Comparison of ENCODE assay signal across 24 mouse cellular contexts in genomic region chr6:53575836-53576235, GRCm38 (mm10).
DNase-seq lines count a peak whose midpoint lies in the region; ATAC-seq and TF ChIP-seq lines count a peak whose summit lies in the region.
"Had no signal": no experiment of that assay in that cellular context is flagged by ENCODE, and none has a peak within 500 bp of the region (broad histone marks: within the 10 kb centered on the region; RNA-seq: fewer than 3 reads in every experiment).

No protein-coding gene starts in this region.

- H3K9me3 ChIP-seq in heart, embryonic 10.5 days: no peaks in the 10 kb centered on the region
- no peaks in the 10 kb centered on the region for H3K9me3 ChIP-seq in heart, embryonic 14.5 days (ENCODE audit: control insufficient read depth, low read length)
- no peaks in the 10 kb centered on the region for H3K9me3 ChIP-seq in heart, embryonic 11.5 days (replicated peaks; ENCODE audit: control insufficient read depth, low read length)
- H3K9me3 ChIP-seq in midbrain, embryonic 11.5 days (ENCODE audit: control insufficient read depth, low read length): no peaks in the 10 kb centered on the region
- H3K9me3 ChIP-seq in midbrain, postnatal 0 days (ENCODE audit: low read length): no peaks in the 10 kb centered on the region
- H3K9me3 ChIP-seq: embryonic facial prominence, embryonic 13.5 days; embryonic facial prominence, embryonic 15.5 days; forebrain, embryonic 10.5 days; forebrain, embryonic 12.5 days had no signal

- no peak for TF ChIP-seq CTCF in gastrocnemius, adult 2 months (IDR thresholded peaks at IDR 0.05)
- no peak for TF ChIP-seq CTCF in midbrain, postnatal 0 days (IDR thresholded peaks at IDR 0.05)

- H3K36me3 ChIP-seq in heart, embryonic 10.5 days: no peaks in the 10 kb centered on the region
- peaks cover 6% of the 10 kb centered on the region; the same call in 1 of the 2 replicates for H3K36me3 ChIP-seq in heart, embryonic 14.5 days (ENCODE audit: control insufficient read depth, insufficient read depth, low read length)
- H3K36me3 ChIP-seq in heart, embryonic 11.5 days (ENCODE audit: control insufficient read depth, insufficient read depth, low read length): no peaks in the 10 kb centered on the region
- no peaks in the 10 kb centered on the region for H3K36me3 ChIP-seq in midbrain, embryonic 11.5 days (ENCODE audit: control insufficient read depth, insufficient read depth, low read length)
- no peaks in the 10 kb centered on the region for H3K36me3 ChIP-seq in midbrain, postnatal 0 days (ENCODE audit: insufficient read depth, low read length)
- H3K36me3 ChIP-seq: embryonic facial prominence, embryonic 13.5 days; embryonic facial prominence, embryonic 15.5 days; forebrain, embryonic 10.5 days; forebrain, embryonic 12.5 days had no signal

- ATAC-seq in heart, embryonic 14.5 days (ENCODE audit: insufficient number of reproducible peaks, insufficient read depth, low FRiP score, low read depth): no peak
- ATAC-seq in heart, embryonic 11.5 days (replicated peaks; ENCODE audit: insufficient number of reproducible peaks, low FRiP score, low TSS enrichment): no peak
- ATAC-seq in midbrain, embryonic 11.5 days (ENCODE audit: low FRiP score): no peak
- ATAC-seq in midbrain, postnatal 0 days (ENCODE audit: low FRiP score): no peak
- ATAC-seq: forebrain, embryonic 14.5 days had no signal

- no peak overlapping the region for H3K9ac ChIP-seq in heart, embryonic 14.5 days (ENCODE audit: low read length)
- H3K9ac ChIP-seq in heart, embryonic 11.5 days (ENCODE audit: low read depth, low read length): no peak overlapping the region
- no peak overlapping the region for H3K9ac ChIP-seq in midbrain, embryonic 11.5 days (ENCODE audit: low read length)
- no peak overlapping the region for H3K9ac ChIP-seq in midbrain, postnatal 0 days (replicated peaks; ENCODE audit: low read length, poor library complexity, severe bottlenecking)
- H3K9ac ChIP-seq: embryonic facial prominence, embryonic 13.5 days; embryonic facial prominence, embryonic 15.5 days had no signal

- H3K4me3 ChIP-seq in gastrocnemius, adult 2 months: no peak overlapping the region; the same call in 1 of the 2 replicates
- H3K4me3 ChIP-seq in heart, embryonic 10.5 days: no peak overlapping the region
- no peak overlapping the region for H3K4me3 ChIP-seq in heart, embryonic 14.5 days (ENCODE audit: control insufficient read depth in 1 of 2, insufficient read depth in 1 of 2, low read depth in 1 of 2, low read length in 2 of 2)
- H3K4me3 ChIP-seq in heart, embryonic 11.5 days (ENCODE audit: low read depth, low read length): no peak overlapping the region
- no peak overlapping the region for H3K4me3 ChIP-seq in midbrain, embryonic 11.5 days (ENCODE audit: low read depth, low read length)
- H3K4me3 ChIP-seq in midbrain, postnatal 0 days (ENCODE audit: low read depth, low read length): no peak overlapping the region
- H3K4me3 ChIP-seq: embryonic facial prominence, embryonic 13.5 days; erythroblast, embryonic 14.5 days; forebrain, embryonic 10.5 days; forebrain, embryonic 12.5 days had no signal

- WGBS in heart, embryonic 10.5 days: 76% methylated on average over 3 of the region's 3 CpGs
- WGBS in heart, embryonic 14.5 days: 83% methylated on average over 3 of the region's 3 CpGs
- WGBS in heart, embryonic 11.5 days (ENCODE audit: insufficient replicate concordance): 78% methylated on average over 3 of the region's 3 CpGs
- WGBS in midbrain, embryonic 11.5 days: 93% methylated on average over 3 of the region's 3 CpGs
- WGBS in midbrain, postnatal 0 days: 98% methylated on average over 3 of the region's 3 CpGs

- intact Hi-C loops in gastrocnemius, adult 2 months (cut with DNase I): no loop called here
- intact Hi-C loops in gastrocnemius, postnatal 36 days (cut with DNase I): no loop called here

- no peaks in the 10 kb centered on the region for H3K27me3 ChIP-seq in heart, embryonic 10.5 days (ENCODE audit: insufficient read depth, poor library complexity, severe bottlenecking)
- H3K27me3 ChIP-seq in heart, embryonic 14.5 days (ENCODE audit: control insufficient read depth, insufficient read depth, low read length): no peaks in the 10 kb centered on the region
- no peaks in the 10 kb centered on the region for H3K27me3 ChIP-seq in heart, embryonic 11.5 days (ENCODE audit: control insufficient read depth, insufficient read depth, low read length)
- no peaks in the 10 kb centered on the region for H3K27me3 ChIP-seq in midbrain, embryonic 11.5 days (ENCODE audit: control insufficient read depth, insufficient read depth, low read length)
- peaks cover 4% of the 10 kb centered on the region; the same call in 1 of the 2 replicates for H3K27me3 ChIP-seq in midbrain, postnatal 0 days (ENCODE audit: insufficient read depth, low read length)
- H3K27me3 ChIP-seq: embryonic facial prominence, embryonic 13.5 days; forebrain, embryonic 12.5 days had no signal

- H3K4me2 ChIP-seq in heart, embryonic 14.5 days (ENCODE audit: low read length): peak overlapping the region; percentile 81; the same call in 1 of the 2 replicates
- H3K4me2 ChIP-seq in heart, embryonic 11.5 days: no peak overlapping the region
- no peak overlapping the region for H3K4me2 ChIP-seq in midbrain, embryonic 11.5 days
- no peak overlapping the region for H3K4me2 ChIP-seq in midbrain, postnatal 0 days (ENCODE audit: low read depth, low read length, poor library complexity, severe bottlenecking)

- DNase-seq in gastrocnemius, adult 2 months: no peak
- DNase-seq in gastrocnemius, postnatal 36 days: no peak
- DNase-seq in heart, embryonic 10.5 days (ENCODE audit: low spot score): peak; percentile 33
- DNase-seq in heart, postnatal 4 days: no peak
- DNase-seq in midbrain, embryonic 11.5 days (ENCODE audit: low spot score, missing footprints): peak; percentile 72
- no peak for DNase-seq in midbrain, postnatal 0 days (ENCODE audit: low spot score)
- DNase-seq: adrenal gland, adult 2 months; adrenal gland, postnatal 10 days; adrenal gland, postnatal 25 days; cerebellum, adult 11 months; cerebellum, adult 18-20 months; cerebellum, adult 8-10 months; cerebellum, adult 9-11 months; cerebellum, postnatal 14 days; cerebellum, postnatal 36 days; embryo, embryonic 11 days had no signal

- 0 out of 2 replicates have a peak overlapping the region, but pooled peaks have one; percentile 86 for H3K27ac ChIP-seq in gastrocnemius, adult 2 months
- H3K27ac ChIP-seq in heart, embryonic 10.5 days: no peak overlapping the region
- H3K27ac ChIP-seq in heart, embryonic 14.5 days (replicated peaks in 1 of 2; ENCODE audit: control insufficient read depth in 1 of 2, insufficient read depth in 1 of 2, low read depth in 2 of 2, low read length in 2 of 2): no peak overlapping the region
- H3K27ac ChIP-seq in heart, embryonic 11.5 days (ENCODE audit: low read depth, low read length): no peak overlapping the region
- H3K27ac ChIP-seq in midbrain, embryonic 11.5 days (ENCODE audit: low read depth, low read length): no peak overlapping the region
- no peak overlapping the region for H3K27ac ChIP-seq in midbrain, postnatal 0 days (ENCODE audit: low read depth, low read length)
- H3K27ac ChIP-seq: embryonic facial prominence, embryonic 13.5 days; embryonic facial prominence, embryonic 15.5 days; forebrain, embryonic 12.5 days had no signal

- peaks cover 29% of the 10 kb centered on the region for H3K4me1 ChIP-seq in heart, embryonic 10.5 days
- H3K4me1 ChIP-seq in heart, embryonic 14.5 days (ENCODE audit: control insufficient read depth in 2 of 2, insufficient read depth in 2 of 2, low read length in 2 of 2): peaks cover 20 to 45% of the 10 kb centered on the region in 2 experiments
- peaks cover 20% of the 10 kb centered on the region for H3K4me1 ChIP-seq in heart, embryonic 11.5 days (ENCODE audit: control insufficient read depth, insufficient read depth, low read length)
- H3K4me1 ChIP-seq in midbrain, embryonic 11.5 days (ENCODE audit: control insufficient read depth, insufficient read depth, low read length): peaks cover 16% of the 10 kb centered on the region
- no peaks in the 10 kb centered on the region for H3K4me1 ChIP-seq in midbrain, postnatal 0 days (ENCODE audit: insufficient read depth, low read length)

Comparison
In these comparisons a context has a peak if more than half of its experiments do, and no peak if none do; other contexts are left out.
1. DNase-seq: peak in heart, embryonic 10.5 days (single experiment) and midbrain, embryonic 11.5 days (single experiment); none in gastrocnemius, adult 2 months (single experiment), gastrocnemius, postnatal 36 days (0 of 2), heart, postnatal 4 days (single experiment) and midbrain, postnatal 0 days (single experiment).